Comparison of ENCODE assay signal across 25 mouse cellular contexts in genomic region chr19:33960887-33961286, GRCm38 (mm10). TPM values are rescaled to one million over a fixed set of nuclear protein-coding genes. Genes with fewer than 3 reads are reported as not detected.
A peak's percentile ranks its signal among the peaks of the same experiment; 100 is the strongest.
DNase-seq lines count a peak whose midpoint lies in the region; ATAC-seq and TF ChIP-seq lines count a peak whose summit lies in the region.
"Had no signal": no experiment of that assay in that cellular context is flagged by ENCODE, and none has a peak within 500 bp of the region (broad histone marks: within the 10 kb centered on the region; RNA-seq: fewer than 3 reads in every experiment).

Gene Lipf, plus strand, starts transcription at chr19:33961187.

- no peaks in the 10 kb centered on the region for H3K79me2 ChIP-seq in liver, adult 2 months (ENCODE audit: control insufficient read depth, insufficient read depth, low read length)

- TF ChIP-seq POLR2A in liver, adult 2 months (IDR thresholded peaks at IDR 0.05; ENCODE audit: extremely low read depth, insufficient read depth, low read length), result no peak

- H3K27me3 ChIP-seq in hindbrain, embryonic 14.5 days (ENCODE audit: control insufficient read depth, insufficient read depth, low read length), result no peaks in the 10 kb centered on the region
- H3K27me3 ChIP-seq in hindbrain, embryonic 12.5 days, result no peaks in the 10 kb centered on the region
- no peaks in the 10 kb centered on the region for H3K27me3 ChIP-seq in liver, adult 2 months (ENCODE audit: control insufficient read depth, insufficient read depth, low read length)
- H3K27me3 ChIP-seq in liver, embryonic 11.5 days (replicated peaks; ENCODE audit: control insufficient read depth, insufficient read depth, low read length), result no peaks in the 10 kb centered on the region
- H3K27me3 ChIP-seq: CH12.LX had no signal

- no peak within 1 kb of the TSS for H3K4me2 ChIP-seq in hindbrain, embryonic 14.5 days (replicated peaks)
- H3K4me2 ChIP-seq in hindbrain, embryonic 12.5 days (replicated peaks), result no peak within 1 kb of the TSS
- H3K4me2 ChIP-seq in liver, embryonic 11.5 days, result no peak within 1 kb of the TSS

- H3K9ac ChIP-seq in hindbrain, embryonic 14.5 days, result no peak within 1 kb of the TSS
- H3K9ac ChIP-seq in hindbrain, embryonic 12.5 days, result no peak within 1 kb of the TSS
- no peak within 1 kb of the TSS for H3K9ac ChIP-seq in liver, adult 2 months (ENCODE audit: low read depth, low read length)
- no peak within 1 kb of the TSS for H3K9ac ChIP-seq in liver, embryonic 11.5 days (ENCODE audit: low read depth, low read length)

- no peaks in the 10 kb centered on the region for H3K9me3 ChIP-seq in hindbrain, embryonic 14.5 days (ENCODE audit: control insufficient read depth, low read length)
- H3K9me3 ChIP-seq in hindbrain, embryonic 12.5 days (replicated peaks), result no peaks in the 10 kb centered on the region
- H3K9me3 ChIP-seq in liver, embryonic 11.5 days (ENCODE audit: control insufficient read depth, low read length), result no peaks in the 10 kb centered on the region
- H3K9me3 ChIP-seq: G1E had no signal

- no peak within 1 kb of the TSS for H3K4me3 ChIP-seq in hindbrain, embryonic 14.5 days (replicated peaks; ENCODE audit: low read length)
- H3K4me3 ChIP-seq in hindbrain, embryonic 12.5 days, result no peak within 1 kb of the TSS
- no peak within 1 kb of the TSS for H3K4me3 ChIP-seq in liver, adult 2 months (ENCODE audit: insufficient read depth, low read depth, low read length)
- H3K4me3 ChIP-seq in liver, embryonic 11.5 days (ENCODE audit: low read depth, low read length), result no peak within 1 kb of the TSS

- no peaks in the 10 kb centered on the region for H3K36me3 ChIP-seq in hindbrain, embryonic 14.5 days (replicated peaks; ENCODE audit: control insufficient read depth, insufficient read depth)
- no peaks in the 10 kb centered on the region for H3K36me3 ChIP-seq in hindbrain, embryonic 12.5 days
- H3K36me3 ChIP-seq in liver, adult 2 months (ENCODE audit: control insufficient read depth, insufficient read depth, low read length), result no peaks in the 10 kb centered on the region
- no peaks in the 10 kb centered on the region for H3K36me3 ChIP-seq in liver, embryonic 11.5 days (ENCODE audit: control insufficient read depth, insufficient read depth, low read length)
- H3K36me3 ChIP-seq: G1E had no signal

- no peak for ATAC-seq in hindbrain, embryonic 14.5 days (ENCODE audit: low FRiP score)
- ATAC-seq in hindbrain, embryonic 12.5 days (ENCODE audit: low FRiP score), result no peak
- no peak for ATAC-seq in liver, embryonic 11.5 days (replicated peaks; ENCODE audit: low FRiP score)
- ATAC-seq: activated CD4-positive, CD25-positive, alpha-beta regulatory T cell, adult 4 months; CD4-positive, CD25-positive, alpha-beta regulatory T cell, adult 4 months; Patski had no signal

- no peaks in the 10 kb centered on the region for H3K4me1 ChIP-seq in hindbrain, embryonic 14.5 days (replicated peaks; ENCODE audit: control insufficient read depth, insufficient read depth, low read length)
- no peaks in the 10 kb centered on the region for H3K4me1 ChIP-seq in hindbrain, embryonic 12.5 days
- H3K4me1 ChIP-seq in liver, adult 2 months (ENCODE audit: control insufficient read depth, insufficient read depth, low read length), result no peaks in the 10 kb centered on the region
- H3K4me1 ChIP-seq in liver, embryonic 11.5 days (replicated peaks; ENCODE audit: control insufficient read depth, insufficient read depth, low read length), result no peaks in the 10 kb centered on the region

- no peak within 1 kb of the TSS for H3K27ac ChIP-seq in hindbrain, embryonic 14.5 days
- no peak within 1 kb of the TSS for H3K27ac ChIP-seq in hindbrain, embryonic 12.5 days
- no peak within 1 kb of the TSS for H3K27ac ChIP-seq in liver, adult 2 months (replicated peaks; ENCODE audit: insufficient read depth, low read depth, low read length)
- no peak within 1 kb of the TSS for H3K27ac ChIP-seq in liver, embryonic 11.5 days (ENCODE audit: low read depth, low read length)

- TF ChIP-seq CTCF in liver, adult 2 months (IDR thresholded peaks at IDR 0.05; ENCODE audit: low read depth, low read length), result no peak

- DNase-seq in hindbrain, embryonic 14.5 days (ENCODE audit: low spot score), result peak; percentile 16
- DNase-seq in liver, adult 2 months (ENCODE audit: extremely low read depth, low read depth, low spot score), result peak; percentile 6
- no peak for DNase-seq in liver, embryonic 11.5 days (ENCODE audit: low spot score)
- DNase-seq: adrenal gland, adult 2 months; adrenal gland, adult 8-10 months; adrenal gland, postnatal 10 days; adrenal gland, postnatal 14 days; adrenal gland, postnatal 25 days; adrenal gland, postnatal 36 days; B cell, adult 2 months; cerebellum, adult 11 months; cerebellum, adult 11-12 months; cerebellum, adult 18-20 months had no signal

RNA-seq across cellular contexts. Expression of gene Lipf, which starts in this region (rescaled TPM):
- not detected in 2 replicates for polyA plus RNA-seq in hindbrain, embryonic 14.5 days (2014; fragmentation: Nextera tagmentation; extraction: Ambion mirVana)
- not detected in 2 replicates for polyA plus RNA-seq in hindbrain, embryonic 12.5 days (2016; fragmentation: Nextera tagmentation; extraction: Ambion mirVana)
- not detected in 2 replicates for total RNA-seq in liver, adult 2 months (2014; rRNA removed)
- polyA plus RNA-seq in liver, adult 2 months (2012; rRNA removed), result not detected in 2 replicates
- not detected in 2 replicates for polyA plus RNA-seq in liver, embryonic 11.5 days (2014; fragmentation: Nextera tagmentation; extraction: Ambion mirVana)
- total RNA-seq: adrenal gland, adult 18-20 months; adrenal gland, adult 2 months; adrenal gland, adult 8-10 months; adrenal gland, postnatal 10 days; adrenal gland, postnatal 14 days; adrenal gland, postnatal 25 days; adrenal gland, postnatal 36 days; adrenal gland, postnatal 4 days; CH12.LX; ES-E14; G1E; MEL had no signal
- polyA plus RNA-seq: activated CD4-positive, CD25-positive, alpha-beta regulatory T cell, adult 4 months; adrenal gland, adult 2 months; brain, embryonic 14.5 days; C2C12; CD4-positive, CD25-positive, alpha-beta regulatory T cell, adult 4 months; G1E; Patski had no signal

Comparison
In these comparisons a context has a peak if more than half of its experiments do, and no peak if none do; other contexts are left out.
1. Peak in DNase-seq in hindbrain, embryonic 14.5 days; RNA of the gene not detected or under 1 TPM.
2. Peak in DNase-seq in liver, adult 2 months; RNA of the gene not detected or under 1 TPM.